Mouse (Mus musculus): Measurements from ENCODE around the gene Zim1. TPM values are rescaled to one million over a fixed set of nuclear protein-coding genes. Genes with fewer than 3 reads are reported as not detected.

Gene Zim1
- polyA plus RNA-seq, 1 experiment from 2014 or later, result 0.86 TPM

- Histone ChIP-seq H3K4me3 (no peak overlapping the region), H3K36me3 (peaks cover 82% of the 10 kb centered on the region), H3K27ac (replicated peaks) (no peak overlapping the region), H3K9me3 (replicated peaks) (peaks cover 8% of the 10 kb centered on the region), H3K27me3 (ENCODE audit: low read depth, poor library complexity, severe bottlenecking) (no peaks in the 10 kb centered on the region), H3K4me1 (no peaks in the 10 kb centered on the region)
- 94% methylated on average over 17 of the region's 17 CpGs for WGBS
- DNase-seq (ENCODE audit: low spot score), result no peak
Measured at GRCm38 (mm10) chr7:6708451-6709180, 12.4 kb upstream of the Zim1 start.

GRCm38 (mm10) chr7:6707416-6708015 lies 11.3 kb upstream of the Zim1 start:
- 93% methylated on average over 23 of the region's 23 CpGs for WGBS

GRCm38 (mm10) chr7:6699230-6699629 lies 3.0 kb upstream of the Zim1 start:
- Histone ChIP-seq H3K27ac (replicated peaks) (no peak overlapping the region), H3K27me3 (ENCODE audit: low read depth, poor library complexity, severe bottlenecking) (no peaks in the 10 kb centered on the region), H3K9me3 (replicated peaks) (no peaks in the 10 kb centered on the region), H3K36me3 (0 out of 2 replicates have a peak, but pooled peaks cover 7% of the 10 kb centered on the region), H3K4me3 (no peak overlapping the region), H3K4me1 (peaks cover 6% of the 10 kb centered on the region)
- no peak for DNase-seq (ENCODE audit: low spot score)
- 85% methylated on average over 3 of the region's 3 CpGs for WGBS

More at GRCm38 (mm10) chr7:6707416-6708015, 11.3 kb upstream of the Zim1 start:
- Histone ChIP-seq H3K4me1 (no peaks in the 10 kb centered on the region), H3K36me3 (peaks cover 71% of the 10 kb centered on the region), H3K9me3 (replicated peaks) (peaks cover 8% of the 10 kb centered on the region), H3K27ac (replicated peaks) (no peak overlapping the region), H3K27me3 (ENCODE audit: low read depth, poor library complexity, severe bottlenecking) (no peaks in the 10 kb centered on the region), H3K4me3 (no peak overlapping the region)
- DNase-seq (ENCODE audit: low spot score), result no peak

- H3K4me3 ChIP-seq, result no peak overlapping the region
- 83% methylated on average over 6 of the region's 6 CpGs for WGBS
- no peak overlapping the region for H3K27ac ChIP-seq (replicated peaks)
- no peaks in the 10 kb centered on the region for H3K9me3 ChIP-seq (replicated peaks)
- H3K36me3 ChIP-seq, result no peaks in the 10 kb centered on the region
- DNase-seq (ENCODE audit: low spot score), result no peak
- no peaks in the 10 kb centered on the region for H3K4me1 ChIP-seq
- no peaks in the 10 kb centered on the region for H3K27me3 ChIP-seq (ENCODE audit: low read depth, poor library complexity, severe bottlenecking)
Measured at GRCm38 (mm10) chr7:6685511-6685910, 10.7 kb downstream of the Zim1 start.

GRCm38 (mm10) chr7:6666726-6667125 lies 29.5 kb downstream of the Zim1 start:
- no peaks in the 10 kb centered on the region for H3K27me3 ChIP-seq (ENCODE audit: low read depth, poor library complexity, severe bottlenecking)
- WGBS, result 83% methylated on average over 3 of the region's 3 CpGs
- no peaks in the 10 kb centered on the region for H3K9me3 ChIP-seq (replicated peaks)
- no peak overlapping the region for H3K4me3 ChIP-seq
- no peaks in the 10 kb centered on the region for H3K36me3 ChIP-seq
- DNase-seq (ENCODE audit: low spot score), result no peak
- H3K27ac ChIP-seq (replicated peaks), result no peak overlapping the region
- no peaks in the 10 kb centered on the region for H3K4me1 ChIP-seq

GRCm38 (mm10) chr7:6663430-6663829 lies 32.8 kb downstream of the Zim1 start:
- DNase-seq (ENCODE audit: low spot score), result no peak
- 81% methylated on average over 7 of the region's 7 CpGs for WGBS
- H3K9me3 ChIP-seq (replicated peaks), result no peaks in the 10 kb centered on the region
- no peak overlapping the region for H3K27ac ChIP-seq (replicated peaks)
- H3K36me3 ChIP-seq, result no peaks in the 10 kb centered on the region
- H3K4me3 ChIP-seq, result no peak overlapping the region
- H3K27me3 ChIP-seq (ENCODE audit: low read depth, poor library complexity, severe bottlenecking), result no peaks in the 10 kb centered on the region
- H3K4me1 ChIP-seq, result no peaks in the 10 kb centered on the region

- Histone ChIP-seq H3K9me3 (replicated peaks) (0 out of 2 replicates have a peak, but pooled peaks cover 2% of the 10 kb centered on the region), H3K27ac (replicated peaks) (no peak overlapping the region), H3K27me3 (ENCODE audit: low read depth, poor library complexity, severe bottlenecking) (no peaks in the 10 kb centered on the region), H3K4me3 (no peak overlapping the region), H3K4me1 (no peaks in the 10 kb centered on the region), H3K36me3 (no peaks in the 10 kb centered on the region)
- 15% methylated on average over 2 of the region's 2 CpGs for WGBS
- no peak for DNase-seq (ENCODE audit: low spot score)
Measured at GRCm38 (mm10) chr7:6659605-6660004, 36.6 kb downstream of the Zim1 start.

- Histone ChIP-seq H3K27ac (replicated peaks) (no peak overlapping the region), H3K4me1 (no peaks in the 10 kb centered on the region), H3K9me3 (replicated peaks) (0 out of 2 replicates have a peak, but pooled peaks cover 2% of the 10 kb centered on the region), H3K4me3 (no peak overlapping the region), H3K27me3 (ENCODE audit: low read depth, poor library complexity, severe bottlenecking) (no peaks in the 10 kb centered on the region), H3K36me3 (no peaks in the 10 kb centered on the region)
- no peak for DNase-seq (ENCODE audit: low spot score)
- WGBS, result 88% methylated on average over 7 of the region's 7 CpGs
Measured at GRCm38 (mm10) chr7:6658606-6659005, 37.6 kb downstream of the Zim1 start.

- H3K27me3 ChIP-seq (ENCODE audit: low read depth, poor library complexity, severe bottlenecking), result no peaks in the 10 kb centered on the region
- no peaks in the 10 kb centered on the region for H3K4me1 ChIP-seq
- H3K36me3 ChIP-seq, result no peaks in the 10 kb centered on the region
- no peak overlapping the region for H3K4me3 ChIP-seq
- peaks cover 5% of the 10 kb centered on the region; the same call in 1 of the 2 replicates for H3K9me3 ChIP-seq (replicated peaks)
- WGBS, result 82% methylated on average over 5 of the region's 5 CpGs
- no peak overlapping the region for H3K27ac ChIP-seq (replicated peaks)
- no peak for DNase-seq (ENCODE audit: low spot score)
Measured at GRCm38 (mm10) chr7:6652151-6652550, 44.1 kb downstream of the Zim1 start.

- no peak overlapping the region for H3K27ac ChIP-seq (replicated peaks)
- no peak overlapping the region for H3K4me3 ChIP-seq
- no peaks in the 10 kb centered on the region for H3K36me3 ChIP-seq
- H3K4me1 ChIP-seq, result no peaks in the 10 kb centered on the region
- no peak for DNase-seq (ENCODE audit: low spot score)
- 85% methylated on average over 7 of the region's 7 CpGs for WGBS
- peaks cover 5% of the 10 kb centered on the region; the same call in 1 of the 2 replicates for H3K9me3 ChIP-seq (replicated peaks)
- no peaks in the 10 kb centered on the region for H3K27me3 ChIP-seq (ENCODE audit: low read depth, poor library complexity, severe bottlenecking)
Measured at GRCm38 (mm10) chr7:6651221-6651620, 45.0 kb downstream of the Zim1 start.

- H3K27ac ChIP-seq (replicated peaks), result no peak overlapping the region
- DNase-seq (ENCODE audit: low spot score), result no peak
- H3K4me1 ChIP-seq, result no peaks in the 10 kb centered on the region
- 91% methylated on average over 9 of the region's 9 CpGs for WGBS
- peaks cover 3% of the 10 kb centered on the region; the same call in 1 of the 2 replicates for H3K9me3 ChIP-seq (replicated peaks)
- no peak overlapping the region for H3K4me3 ChIP-seq
- no peaks in the 10 kb centered on the region for H3K36me3 ChIP-seq
- no peaks in the 10 kb centered on the region for H3K27me3 ChIP-seq (ENCODE audit: low read depth, poor library complexity, severe bottlenecking)
Measured at GRCm38 (mm10) chr7:6650526-6650925, 45.7 kb downstream of the Zim1 start.

- no peak for DNase-seq (ENCODE audit: low spot score)
- peaks cover 6% of the 10 kb centered on the region; the same call in 1 of the 2 replicates for H3K9me3 ChIP-seq (replicated peaks)
- WGBS, result 80% methylated on average over 3 of the region's 3 CpGs
- no peak overlapping the region for H3K27ac ChIP-seq (replicated peaks)
- no peak overlapping the region for H3K4me3 ChIP-seq
- no peaks in the 10 kb centered on the region for H3K4me1 ChIP-seq
- no peaks in the 10 kb centered on the region for H3K27me3 ChIP-seq (ENCODE audit: low read depth, poor library complexity, severe bottlenecking)
- H3K36me3 ChIP-seq, result no peaks in the 10 kb centered on the region
Measured at GRCm38 (mm10) chr7:6645821-6646220, 50.4 kb downstream of the Zim1 start.

GRCm38 (mm10) chr7:6638076-6638475 lies 58.2 kb downstream of the Zim1 start:
- Histone ChIP-seq H3K4me3 (no peak overlapping the region), H3K36me3 (no peaks in the 10 kb centered on the region), H3K27ac (replicated peaks) (no peak overlapping the region), H3K9me3 (replicated peaks) (peaks cover 61% of the 10 kb centered on the region), H3K27me3 (ENCODE audit: low read depth, poor library complexity, severe bottlenecking) (no peaks in the 10 kb centered on the region), H3K4me1 (no peaks in the 10 kb centered on the region)
- DNase-seq (ENCODE audit: low spot score), result no peak
- 91% methylated on average over 4 of the region's 4 CpGs for WGBS

Data from midbrain, embryonic 10.5 days (tissue).